ENCODE assay signal across 12 mouse cellular contexts in genomic region chr7:115564359-115565059, GRCm38 (mm10).
DNase-seq lines count a peak whose midpoint lies in the region; ATAC-seq and TF ChIP-seq lines count a peak whose summit lies in the region.
"Had no signal": no experiment of that assay in that cellular context is flagged by ENCODE, and none has a peak within 500 bp of the region (broad histone marks: within the 10 kb centered on the region; RNA-seq: fewer than 3 reads in every experiment).

No protein-coding gene starts in this region.

- no peak for TF ChIP-seq EP300 in liver, postnatal 0 days (IDR thresholded peaks at IDR 0.05; ENCODE audit: low read depth)

- H3K4me1 ChIP-seq in lung, adult 2 months (ENCODE audit: control insufficient read depth, insufficient read depth, low read length): no peaks in the 10 kb centered on the region
- peaks cover 7% of the 10 kb centered on the region for H3K4me1 ChIP-seq in hindbrain, embryonic 11.5 days (replicated peaks; ENCODE audit: control insufficient read depth, insufficient read depth, low read length)
- peaks cover 4% of the 10 kb centered on the region; the same call in 1 of the 2 replicates for H3K4me1 ChIP-seq in liver, postnatal 0 days (ENCODE audit: insufficient read depth)
- peaks cover 6% of the 10 kb centered on the region; the same call in 1 of the 2 replicates for H3K4me1 ChIP-seq in kidney, embryonic 14.5 days (ENCODE audit: control insufficient read depth, insufficient read depth, low read length)

- H3K27me3 ChIP-seq in hindbrain, embryonic 11.5 days (ENCODE audit: control insufficient read depth, insufficient read depth, low read length): no peaks in the 10 kb centered on the region
- no peaks in the 10 kb centered on the region for H3K27me3 ChIP-seq in liver, postnatal 0 days (ENCODE audit: insufficient read depth, low read length)
- peaks cover 3% of the 10 kb centered on the region; the same call in 1 of the 2 replicates for H3K27me3 ChIP-seq in kidney, embryonic 14.5 days (ENCODE audit: control insufficient read depth, insufficient read depth, low read length)
- H3K27me3 ChIP-seq: lung, embryonic 15.5 days had no signal

- ATAC-seq in hindbrain, embryonic 11.5 days (ENCODE audit: low FRiP score): no peak
- ATAC-seq in liver, postnatal 0 days: peak; percentile 83
- ATAC-seq in kidney, embryonic 14.5 days (ENCODE audit: low FRiP score, low TSS enrichment): no peak
- no peak for ATAC-seq in erythroid progenitor cell, adult 5-6 weeks (replicated peaks; ENCODE audit: low FRiP score, poor library complexity, severe bottlenecking)
- ATAC-seq: intestine, postnatal 0 days had no signal

- TF ChIP-seq POLR2A in lung, adult 2 months (IDR thresholded peaks at IDR 0.05; ENCODE audit: borderline replicate concordance, extremely low read depth, low read depth, low read length): no peak

- H3K9ac ChIP-seq in hindbrain, embryonic 11.5 days (ENCODE audit: low read depth, low read length): no peak overlapping the region
- no peak overlapping the region for H3K9ac ChIP-seq in liver, postnatal 0 days (replicated peaks)
- H3K9ac ChIP-seq in kidney, embryonic 14.5 days (ENCODE audit: low read depth, low read length): no peak overlapping the region
- H3K9ac ChIP-seq: lung, embryonic 15.5 days had no signal

- no peak for TF ChIP-seq CTCF in lung, adult 2 months (IDR thresholded peaks at IDR 0.05; ENCODE audit: insufficient read depth, low read length)
- TF ChIP-seq CTCF in liver, postnatal 0 days (IDR thresholded peaks at IDR 0.05; ENCODE audit: low read depth): no peak

- WGBS in lung, adult 2 months: 44% methylated on average over 6 of the region's 6 CpGs
- WGBS in hindbrain, embryonic 11.5 days: 12% methylated on average over 6 of the region's 6 CpGs
- 61% methylated on average over 6 of the region's 6 CpGs for WGBS in liver, postnatal 0 days (ENCODE audit: insufficient replicate concordance)
- 37% methylated on average over 6 of the region's 6 CpGs for WGBS in kidney, embryonic 14.5 days

- no peak overlapping the region for H3K4me2 ChIP-seq in hindbrain, embryonic 11.5 days (replicated peaks; ENCODE audit: low read depth, low read length)
- H3K4me2 ChIP-seq in liver, postnatal 0 days (ENCODE audit: low read depth, low read length): no peak overlapping the region
- no peak overlapping the region for H3K4me2 ChIP-seq in kidney, embryonic 14.5 days (replicated peaks; ENCODE audit: low read depth, low read length)
- H3K4me2 ChIP-seq: lung, embryonic 15.5 days had no signal

- DNase-seq in heart, adult 11 months: peak; percentile 56
- DNase-seq in heart, postnatal 4 days: no peak
- peak; percentile 7 for DNase-seq in lung, postnatal 36 days
- DNase-seq in lung, adult 2 months: no peak
- peak; percentile 33 for DNase-seq in hindbrain, embryonic 11.5 days (ENCODE audit: low spot score)
- DNase-seq in liver, postnatal 0 days: no peak
- DNase-seq: adrenal gland, adult 8-10 months had no signal

- no peak overlapping the region for H3K4me3 ChIP-seq in lung, adult 2 months (replicated peaks; ENCODE audit: extremely low read depth, low read depth, low read length)
- H3K4me3 ChIP-seq in hindbrain, embryonic 11.5 days (ENCODE audit: low read depth, low read length): no peak overlapping the region
- no peak overlapping the region for H3K4me3 ChIP-seq in liver, postnatal 0 days (ENCODE audit: low read depth, low read length)
- no peak overlapping the region for H3K4me3 ChIP-seq in kidney, embryonic 14.5 days (ENCODE audit: low read length)
- H3K4me3 ChIP-seq: forebrain, embryonic 10.5 days; lung, embryonic 15.5 days had no signal

- no peaks in the 10 kb centered on the region for H3K9me3 ChIP-seq in hindbrain, embryonic 11.5 days (ENCODE audit: control insufficient read depth, low read length)
- H3K9me3 ChIP-seq in liver, postnatal 0 days (ENCODE audit: low read length): no peaks in the 10 kb centered on the region
- no peaks in the 10 kb centered on the region for H3K9me3 ChIP-seq in kidney, embryonic 14.5 days (ENCODE audit: control insufficient read depth, low read length)
- H3K9me3 ChIP-seq: forebrain, embryonic 10.5 days; lung, embryonic 15.5 days had no signal

- no peak overlapping the region for H3K27ac ChIP-seq in hindbrain, embryonic 11.5 days (ENCODE audit: low read depth, low read length)
- peak overlapping the region; percentile 73 for H3K27ac ChIP-seq in liver, postnatal 0 days (ENCODE audit: low read depth)
- H3K27ac ChIP-seq in kidney, embryonic 14.5 days (ENCODE audit: low read depth, low read length): no peak overlapping the region
- H3K27ac ChIP-seq: lung, embryonic 15.5 days had no signal

- no peaks in the 10 kb centered on the region for H3K36me3 ChIP-seq in hindbrain, embryonic 11.5 days (ENCODE audit: control insufficient read depth, insufficient read depth, low read length)
- no peaks in the 10 kb centered on the region for H3K36me3 ChIP-seq in liver, postnatal 0 days (replicated peaks; ENCODE audit: insufficient read depth, low read length)
- H3K36me3 ChIP-seq in kidney, embryonic 14.5 days (ENCODE audit: control insufficient read depth, insufficient read depth, low read length): no peaks in the 10 kb centered on the region
- H3K36me3 ChIP-seq: forebrain, embryonic 10.5 days; lung, embryonic 15.5 days had no signal

Comparison
In these comparisons a context has a peak if more than half of its experiments do, and no peak if none do; other contexts are left out.
1. DNase-seq: peak in heart, adult 11 months (single experiment), lung, postnatal 36 days (single experiment) and hindbrain, embryonic 11.5 days (single experiment); none in heart, postnatal 4 days (single experiment), lung, adult 2 months (single experiment) and liver, postnatal 0 days (single experiment).